Mouse (Mus musculus) left cerebral cortex, adult 18-20 months (tissue): ENCODE measurements around the gene Igf1r. TPM values are rescaled to one million over a fixed set of nuclear protein-coding genes. Genes with fewer than 3 reads are reported as not detected.

ENCODE experiments used
- DNase-seq, 2 experiments: peaks; one replicate each; pipeline ENCODE4 v3.0.0; 2021 to 2022; ENCODE audit warnings: low spot score in 2 of 2, mixed read lengths in 1 of 2
- total RNA-seq, 2 experiments: library from RNA; stranded (reverse); gene quantifications; 2 replicates each; pipeline ENCODE4 v1.2.3; 2021

Gene Igf1r
- total RNA-seq, 2 experiments from 2014 or later, result 44.8 to 47.0 TPM

DNA sequence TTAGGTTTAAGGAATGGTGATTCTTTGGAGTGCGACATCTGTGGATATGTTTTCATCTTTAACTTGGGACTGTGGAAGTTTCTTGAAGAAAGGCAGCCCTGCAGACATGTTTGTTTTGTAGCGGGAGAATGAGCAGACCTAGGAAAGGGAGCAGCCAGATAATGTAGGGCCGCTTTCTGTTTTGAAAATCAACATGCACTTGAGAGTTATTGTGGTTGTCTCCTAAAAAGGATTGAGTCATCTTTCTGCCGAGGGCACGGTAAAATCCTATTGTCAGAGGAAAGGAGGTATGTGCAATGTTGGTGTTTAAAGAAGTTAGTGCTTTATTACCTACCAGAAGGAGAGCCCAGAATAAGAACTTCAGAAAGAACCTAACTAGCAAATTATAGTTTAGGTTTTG, 2.6 kb downstream of the Igf1r start:
- no peak for DNase-seq

- DNase-seq, result no peak
These were observed 4.7 kb downstream of the Igf1r start for GRCm38 (mm10) chr7:67957376-67957775.

- DNase-seq, result no peak
These were observed 5.4 kb downstream of the Igf1r start for GRCm38 (mm10) chr7:67958045-67958444.

DNA sequence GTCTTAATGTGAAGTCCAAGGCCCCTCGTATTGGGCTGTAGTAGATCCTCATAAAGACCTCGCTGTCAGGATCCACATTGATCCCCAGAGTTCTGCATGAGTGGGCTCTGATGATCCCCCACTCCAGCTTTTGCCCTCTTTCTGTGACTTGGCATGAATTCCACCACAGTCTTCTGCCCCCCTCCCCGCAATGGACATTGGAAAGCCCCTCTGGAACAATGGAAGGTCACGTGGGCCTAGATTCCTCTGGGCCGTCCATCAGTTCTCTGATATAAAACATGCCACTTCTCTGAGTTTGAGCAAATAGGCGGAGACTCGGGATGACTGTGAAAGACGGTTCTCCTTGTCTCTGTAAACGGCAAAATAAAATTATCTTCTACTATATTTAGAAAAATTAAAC, 8.1 kb downstream of the Igf1r start:
- DNase-seq, result no peak

DNA sequence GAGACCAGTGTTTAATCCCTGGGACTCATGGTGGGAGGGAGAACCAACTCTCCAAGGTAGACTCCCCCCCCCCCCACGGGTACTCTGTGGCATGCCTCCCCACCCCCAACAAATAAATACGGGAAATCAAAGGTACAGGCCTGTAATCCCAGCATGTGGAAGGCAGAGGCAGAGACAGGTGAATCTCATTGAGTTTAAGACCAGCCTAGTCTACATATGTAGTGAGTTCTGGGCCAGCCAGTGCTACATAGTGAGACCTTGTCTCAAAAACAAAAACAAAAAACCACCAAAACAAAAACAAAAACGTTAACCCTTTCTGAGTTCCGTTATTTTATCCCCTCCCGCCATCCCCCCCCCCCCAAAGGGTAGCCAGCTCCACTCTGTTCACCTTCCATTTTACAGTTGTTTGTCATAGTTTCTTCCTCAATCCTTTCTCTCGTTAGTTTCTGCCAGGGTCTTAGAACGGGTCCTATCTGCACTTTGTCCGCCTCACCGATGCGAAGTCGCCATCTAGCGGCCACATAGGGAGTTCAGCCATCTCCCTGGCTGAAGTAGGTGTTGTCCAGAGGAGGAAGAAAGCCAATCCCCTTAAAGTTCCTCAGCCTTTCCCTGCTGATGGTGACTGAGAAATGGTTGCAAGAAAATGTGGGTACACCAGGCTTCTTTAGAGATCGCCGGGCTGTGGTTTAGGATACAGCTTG, 9.1 kb downstream of the Igf1r start:
- DNase-seq, result peak; percentile 84 to 86

DNA sequence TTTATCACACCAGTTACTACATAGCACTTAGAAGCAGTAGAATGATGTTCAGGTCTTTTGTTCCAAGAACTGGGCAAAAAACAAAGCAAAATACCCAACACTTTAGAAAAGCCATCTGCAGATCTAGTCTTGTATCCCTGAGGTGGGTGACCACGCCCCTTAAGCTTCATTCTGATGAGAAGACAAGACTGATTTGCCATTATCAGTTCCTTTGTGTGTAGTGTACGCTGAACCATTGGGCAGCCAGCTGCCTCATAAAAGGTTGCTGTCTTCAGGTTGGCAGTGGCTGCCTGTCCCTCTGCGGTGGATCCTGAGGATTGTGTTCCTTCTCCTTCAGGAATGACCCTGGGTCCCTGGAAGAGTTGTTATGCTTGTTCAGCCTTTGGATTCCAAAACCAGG, 11.1 kb downstream of the Igf1r start:
- no peak for DNase-seq

DNA sequence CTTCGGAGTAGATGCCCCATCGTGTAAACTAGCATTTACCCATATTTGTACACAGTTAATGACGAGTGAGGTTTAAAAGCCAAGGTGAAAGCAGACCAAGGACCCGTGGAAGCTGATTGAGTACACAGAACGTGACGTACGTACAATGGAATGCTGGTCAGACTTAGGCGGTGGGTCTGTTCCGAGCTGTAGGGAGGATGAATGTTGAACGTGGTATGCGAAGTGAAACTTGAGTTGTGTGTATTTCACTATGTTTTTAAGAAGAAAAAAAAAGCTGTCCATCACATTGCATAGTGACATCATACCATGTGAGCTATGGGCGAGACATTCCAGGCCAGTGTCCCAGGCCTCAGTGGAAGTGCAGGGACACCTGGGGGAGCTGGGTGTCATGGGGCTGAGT, 15.8 kb downstream of the Igf1r start:
- no peak for DNase-seq

DNA sequence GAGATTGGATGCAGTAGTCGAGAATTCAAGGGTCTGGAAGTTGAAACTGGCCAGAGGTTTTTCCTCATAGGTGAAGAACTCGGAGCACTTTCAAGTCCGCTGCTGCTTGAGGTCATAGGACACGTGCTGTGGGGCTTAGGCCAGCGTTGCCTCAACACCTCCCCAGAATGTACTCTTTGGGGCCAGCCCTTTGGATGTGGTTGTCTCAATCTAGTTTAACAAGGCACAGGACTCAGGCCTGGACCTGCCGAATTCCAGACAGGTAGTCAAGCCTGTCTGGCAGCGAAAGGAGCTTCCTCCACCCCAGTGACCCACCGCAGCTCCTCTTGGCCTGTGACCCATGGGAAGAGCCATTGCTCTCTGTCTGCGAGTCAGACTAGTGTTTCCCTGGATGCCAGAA, 16.4 kb downstream of the Igf1r start:
- DNase-seq, result no peak

DNA sequence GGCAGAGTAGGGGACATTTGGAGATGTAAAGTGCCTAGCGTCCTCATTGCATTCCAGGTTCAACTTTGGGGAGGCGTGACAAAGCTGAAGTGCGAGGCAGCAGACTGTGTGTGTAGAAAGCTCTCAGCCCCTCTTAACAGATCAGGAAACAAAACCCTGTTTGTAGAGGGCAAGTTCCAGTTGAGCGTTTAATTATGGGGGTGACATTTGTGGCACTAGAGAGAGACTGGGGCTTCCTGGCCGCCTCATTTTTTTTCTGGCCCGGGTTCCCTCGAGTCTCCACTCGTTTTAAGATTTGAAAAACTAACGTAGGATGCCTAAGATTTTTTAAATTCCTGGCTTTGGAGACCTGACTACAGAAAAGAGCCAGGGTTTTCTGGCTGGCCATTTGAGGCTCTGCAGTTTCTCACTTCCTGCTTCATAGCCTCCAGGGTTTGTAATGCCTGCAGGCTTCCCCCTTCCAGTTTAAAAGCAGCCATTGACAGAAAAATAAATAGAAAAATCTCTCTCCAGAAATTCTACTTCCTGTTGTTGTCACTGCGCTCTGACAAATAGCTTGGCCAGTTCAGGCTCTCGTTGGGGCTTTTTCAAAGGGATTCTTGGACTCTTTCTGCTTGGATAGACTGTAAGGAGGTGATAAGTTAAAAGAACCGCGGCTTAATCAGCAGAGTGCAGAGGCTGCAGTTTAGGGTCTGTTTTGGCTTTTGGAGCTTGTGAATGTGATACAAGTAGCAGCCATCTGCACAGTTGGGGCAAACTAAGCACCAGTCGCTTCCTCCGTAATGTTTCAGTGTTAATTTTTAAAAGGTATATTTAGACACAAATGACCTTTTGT, 20.8 kb downstream of the Igf1r start:
- DNase-seq, result no peak

GRCm38 (mm10) chr7:67981956-67982355, 29.3 kb downstream of the Igf1r start:
- no peak for DNase-seq

GRCm38 (mm10) chr7:67982809-67983208, 30.2 kb downstream of the Igf1r start:
- no peak for DNase-seq

- DNase-seq, result no peak
These were observed 30.8 kb downstream of the Igf1r start for GRCm38 (mm10) chr7:67983451-67983850.

DNA sequence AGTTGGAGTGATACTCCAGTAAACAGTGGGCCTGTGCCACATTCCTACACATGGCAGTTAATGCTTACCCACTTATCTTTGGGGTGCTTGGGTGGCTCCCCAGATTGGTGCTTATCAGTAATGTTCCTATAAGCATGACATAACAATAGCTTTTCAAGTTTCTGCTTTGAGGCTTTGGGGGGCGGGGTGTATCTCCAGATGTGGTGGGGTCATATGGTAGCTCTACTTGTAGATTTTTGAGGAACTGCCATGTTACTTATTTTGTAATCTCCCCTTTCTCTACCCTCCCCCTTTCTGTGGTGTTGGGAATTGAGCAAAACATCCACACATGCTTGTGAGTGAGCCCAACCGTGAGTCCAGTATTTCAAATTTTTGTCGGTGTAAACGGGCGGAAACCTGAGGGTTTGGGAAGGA, 32.4 kb downstream of the Igf1r start:
- no peak for DNase-seq

GRCm38 (mm10) chr7:67985511-67985910, 32.9 kb downstream of the Igf1r start:
- no peak for DNase-seq

GRCm38 (mm10) chr7:67986277-67986676, 33.6 kb downstream of the Igf1r start:
- no peak for DNase-seq

DNA sequence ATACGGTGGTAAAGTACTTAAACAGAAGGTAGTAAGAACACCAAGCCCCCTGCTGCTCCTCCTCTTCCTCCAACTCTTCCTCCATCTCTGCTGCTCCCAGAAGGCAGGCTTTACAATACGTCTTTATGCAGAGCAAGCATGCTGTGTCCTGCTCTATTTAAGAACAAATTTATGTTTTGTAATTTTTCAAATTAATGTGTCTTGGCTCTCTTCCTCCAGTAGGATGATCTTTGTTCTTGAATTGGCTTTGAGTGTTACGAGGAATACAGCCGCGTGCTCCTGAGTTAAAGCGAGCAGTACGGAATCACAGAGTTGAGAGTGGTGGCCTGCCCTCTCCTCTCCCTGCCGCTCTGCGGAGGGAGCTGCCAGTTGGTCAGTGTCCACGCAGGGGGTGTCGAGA, 34.2 kb downstream of the Igf1r start:
- DNase-seq, result no peak

GRCm38 (mm10) chr7:67989376-67989775, 36.7 kb downstream of the Igf1r start:
- DNase-seq, result no peak

DNA sequence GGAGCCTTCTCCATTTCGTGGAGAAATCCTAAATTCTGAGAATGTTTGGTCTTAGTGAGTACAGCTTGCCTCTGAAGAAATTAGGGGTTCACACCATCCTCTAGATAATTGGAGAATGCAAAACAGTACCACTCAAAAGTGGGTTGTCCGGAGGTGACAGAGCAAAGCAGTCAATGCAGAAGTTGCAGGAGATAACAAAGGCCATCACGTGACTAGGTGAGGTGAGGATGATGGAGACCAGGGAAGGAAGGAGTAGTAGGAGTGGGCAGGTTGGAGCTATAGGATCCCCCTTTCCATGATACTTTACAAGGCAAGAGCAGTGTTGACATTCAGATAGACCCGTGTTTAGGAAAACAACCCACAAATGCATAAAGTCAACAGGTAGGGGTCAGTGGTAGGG, 41.0 kb downstream of the Igf1r start:
- no peak for DNase-seq

DNA sequence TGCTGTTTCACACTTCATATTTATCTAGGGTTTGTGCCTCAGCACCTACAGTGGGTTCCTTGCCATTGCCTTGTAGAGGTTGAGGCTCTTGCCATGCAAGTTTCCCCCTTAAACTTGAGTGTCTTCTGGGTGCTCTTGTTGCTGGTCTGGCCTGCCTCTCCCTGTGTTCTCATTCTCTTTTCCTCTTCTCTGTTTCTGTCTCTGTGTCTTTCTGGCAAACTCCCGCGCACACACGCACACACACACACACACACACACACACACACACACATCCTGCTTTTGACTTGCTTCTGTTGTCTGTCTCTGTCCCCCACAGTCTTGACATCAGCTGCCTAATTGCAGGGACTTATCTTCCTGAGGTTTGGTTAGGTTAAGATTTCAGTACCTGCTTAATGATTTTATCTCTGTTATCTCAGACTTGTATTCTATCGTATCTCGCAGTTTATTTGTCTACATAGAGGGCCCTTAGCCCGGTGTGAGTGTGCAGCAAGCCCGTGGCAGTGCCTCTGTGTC, 41.8 kb downstream of the Igf1r start:
- no peak for DNase-seq

GRCm38 (mm10) chr7:67995276-67995675, 42.6 kb downstream of the Igf1r start:
- DNase-seq, result peak in 1 of 2 experiments; percentile 32

- no peak for DNase-seq
These were observed 43.8 kb downstream of the Igf1r start for GRCm38 (mm10) chr7:67996202-67996960.

GRCm38 (mm10) chr7:68001269-68001668, 48.6 kb downstream of the Igf1r start:
- no peak for DNase-seq
